Mouse (Mus musculus): ENCODE measurements around the gene Duoxa1.

The Duoxa1 gene

DNA sequence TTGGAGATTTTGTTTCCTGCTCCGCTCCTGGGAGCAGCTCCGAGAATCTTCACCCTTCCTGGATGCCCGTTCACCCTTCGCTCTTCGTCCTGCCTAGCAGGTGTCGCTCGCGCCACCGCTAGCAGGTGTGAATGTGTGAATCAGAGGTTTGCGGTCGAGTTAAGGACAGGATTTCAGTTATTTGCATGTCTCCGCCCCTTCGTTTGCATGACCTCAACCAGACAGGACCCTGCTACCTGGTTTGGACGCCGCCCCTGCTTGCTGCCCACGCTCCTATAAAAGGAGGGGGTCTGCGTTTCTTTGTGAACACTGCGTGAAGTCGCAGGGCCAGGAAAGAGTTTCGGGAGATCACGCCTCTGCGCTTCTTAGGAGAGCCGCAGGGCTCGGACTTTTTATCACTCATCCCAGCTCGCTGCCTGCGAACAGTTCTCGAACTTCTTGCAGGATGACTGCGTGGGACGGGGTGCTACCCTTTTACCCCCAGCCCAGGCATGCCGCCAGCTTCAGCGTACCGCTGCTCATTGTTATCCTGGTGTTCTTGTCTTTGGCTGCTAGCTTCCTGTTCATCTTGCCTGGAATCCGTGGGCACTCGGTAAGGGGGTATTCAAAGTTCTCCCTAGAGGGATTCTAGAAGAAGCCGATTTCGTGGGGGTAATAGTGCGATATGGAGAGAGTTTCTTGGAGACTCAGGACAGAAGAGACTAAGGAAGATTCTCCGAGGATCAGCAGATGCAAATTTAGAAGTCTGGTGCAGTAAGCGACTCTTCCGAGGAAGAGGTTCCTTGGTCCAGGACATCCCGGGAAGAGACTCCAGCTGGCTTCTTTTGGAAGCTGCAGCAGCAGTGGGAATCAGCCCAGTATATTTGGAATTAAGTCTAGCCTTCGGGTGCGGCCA is 14.7 kb downstream of the Duoxa1 start, which contains the start of gene Duoxa2:
Duoxa2 (plus strand) TSS at position 305 of the 895 bp plus-strand sequence.
- in situ Hi-C loops (cut with MboI, MseI) = no loop called here

- in situ Hi-C loops (cut with MboI, MseI) = no loop called here
These were observed 15.4 kb downstream of the Duoxa1 start, which contains the start of gene Duox2 for GRCm38 (mm10) chr2:122298096-122298499. Gene Duox2 (minus strand): TSS chr2:122298449.

DNA sequence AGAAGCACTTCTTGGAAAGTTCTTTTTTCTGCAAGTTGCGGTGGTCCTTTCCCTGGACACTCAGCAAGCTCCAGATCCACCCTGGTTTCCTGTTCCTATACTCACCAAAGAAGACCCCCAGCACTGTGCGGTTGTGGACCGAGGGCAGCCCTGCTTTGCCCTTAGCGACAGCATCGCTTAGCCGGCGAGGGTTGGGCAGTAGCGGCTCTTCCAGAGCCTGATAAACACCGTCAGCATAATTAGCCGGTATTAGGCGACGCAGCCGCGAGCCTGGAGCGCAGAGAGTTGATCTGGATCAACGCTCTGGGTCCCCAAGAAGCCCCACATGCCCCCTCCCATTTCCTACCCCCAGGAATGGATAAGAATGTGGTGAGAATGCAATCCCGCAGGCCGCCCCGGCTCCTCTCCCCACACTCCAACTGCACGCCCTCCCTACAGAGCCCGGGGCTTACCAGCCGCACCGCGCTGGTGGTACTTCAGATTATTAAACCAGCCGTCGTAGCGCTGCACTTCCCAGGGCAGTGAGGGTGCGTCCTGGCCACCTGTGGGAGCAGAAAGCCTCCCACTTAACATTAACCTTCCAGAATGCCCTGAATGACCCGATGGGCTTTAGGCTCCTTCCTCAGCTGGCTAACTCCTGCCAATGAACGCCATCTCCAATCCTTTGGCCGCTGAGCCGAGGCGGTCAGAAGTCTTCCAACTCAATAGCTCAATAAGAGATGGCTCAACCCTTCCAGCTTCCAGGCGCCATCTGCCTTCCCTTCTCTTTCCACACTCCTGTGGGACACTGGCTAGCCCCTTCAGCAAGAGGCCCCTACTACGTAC is 16.0 kb downstream of the Duoxa1 start:
- in situ Hi-C loops (cut with MboI, MseI) = no loop called here

GRCm38 (mm10) chr2:122294916-122295315 is 18.6 kb downstream of the Duoxa1 start:
- in situ Hi-C loops (cut with MboI, MseI) = no loop called here

GRCm38 (mm10) chr2:122286137-122286536 is 27.4 kb downstream of the Duoxa1 start:
- in situ Hi-C loops (cut with MboI, MseI) = no loop called here

DNA sequence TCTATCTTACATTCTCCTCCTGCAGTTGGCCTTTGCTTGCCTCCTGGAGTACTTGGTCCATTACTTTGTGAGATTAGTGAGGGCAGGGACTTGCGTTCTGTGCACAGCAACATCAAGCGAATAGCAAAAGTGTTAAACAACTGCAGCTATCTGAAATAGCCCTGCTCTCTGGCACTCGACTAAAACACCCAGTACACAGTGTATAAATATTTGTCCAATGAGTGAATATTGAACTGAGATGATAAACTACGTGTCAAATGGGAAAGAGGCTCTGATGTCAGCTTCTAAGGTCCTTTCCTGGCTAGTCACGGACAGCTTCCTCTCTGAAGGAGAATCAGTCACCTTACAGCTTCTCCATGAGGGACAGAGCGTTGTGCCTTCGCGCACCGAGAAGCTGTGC is 29.4 kb downstream of the Duoxa1 start:
- in situ Hi-C loops (cut with MboI, MseI) = no loop called here

DNA sequence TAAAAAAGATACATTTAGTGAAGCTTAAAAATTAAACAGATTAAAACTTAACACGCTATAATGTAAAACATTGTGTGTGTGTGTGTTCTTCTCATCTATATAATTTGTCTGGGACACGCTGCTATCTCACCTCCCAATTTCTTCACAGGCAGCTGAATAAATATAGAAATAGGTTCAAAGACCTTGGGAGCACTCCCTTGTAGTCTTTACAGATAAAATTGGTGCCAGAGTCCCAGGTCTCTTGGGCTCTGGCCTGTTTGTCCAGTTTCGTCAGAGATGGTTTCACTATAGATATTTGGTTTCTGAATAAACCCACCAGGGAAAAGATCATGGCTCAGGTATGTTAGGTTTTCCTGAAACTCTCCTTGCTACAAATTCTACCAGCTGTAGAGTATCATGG is 34.8 kb downstream of the Duoxa1 start:
- in situ Hi-C loops (cut with MboI, MseI) = no loop called here

- in situ Hi-C loops (cut with MboI, MseI) = loop anchor here (25.0 kb wide), 1 partner anchor 1071 kb away; no protein-coding TSS in a partner anchor
These were observed 46.9 kb downstream of the Duoxa1 start for GRCm38 (mm10) chr2:122266407-122267193.

- in situ Hi-C loops (cut with MboI, MseI) = loop anchor here (25.0 kb wide), 1 partner anchor 1073 kb away; no protein-coding TSS in a partner anchor
These were observed 48.8 kb downstream of the Duoxa1 start for GRCm38 (mm10) chr2:122264690-122265089.

GRCm38 (mm10) chr2:122260729-122261128 is 52.8 kb downstream of the Duoxa1 start:
- in situ Hi-C loops (cut with MboI, MseI) = loop anchor here (25.0 kb wide), 1 partner anchor 1077 kb away; no protein-coding TSS in a partner anchor

DNA sequence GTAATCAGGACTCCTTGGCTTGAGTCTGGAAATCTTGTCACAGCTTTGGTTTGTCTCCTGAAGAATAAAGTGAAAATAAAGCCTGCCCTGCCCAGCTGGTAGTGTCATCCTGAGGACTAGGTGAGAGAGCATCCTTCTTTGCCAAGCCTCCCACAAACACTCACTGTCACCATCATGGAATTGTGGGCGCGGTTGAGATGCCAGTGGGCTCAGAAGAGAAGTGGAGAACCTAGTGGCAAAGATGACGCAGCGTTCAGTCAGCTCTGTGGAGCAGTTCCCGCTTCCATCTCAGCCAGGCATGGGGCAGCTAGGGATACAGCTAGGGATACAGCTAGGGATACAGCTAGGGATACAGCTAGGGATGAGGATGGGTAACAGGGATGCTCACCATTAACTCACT is 57.5 kb downstream of the Duoxa1 start:
- in situ Hi-C loops (cut with MboI, MseI) = loop anchor here (25.0 kb wide), 1 partner anchor 1081 kb away; no protein-coding TSS in a partner anchor
